Mouse (Mus musculus) lung, postnatal 0 days (tissue): ENCODE results near the gene Ube3c.

Experiments
- CTCF ChIP-seq: IDR thresholded peaks from 2 replicates; pipeline ENCODE4 v1.5.1; 2016; ENCODE audit warnings: antibody characterized with exemption, mild to moderate bottlenecking
- EP300 ChIP-seq: IDR thresholded peaks from 2 replicates; pipeline ENCODE4 v1.6.1; 2016; ENCODE audit warnings: antibody characterized with exemption, mild to moderate bottlenecking, control low read depth

GRCm38 (mm10) chr5:29708258-29708657 lies 139.2 kb downstream of the Ube3c start:
- no peak for TF ChIP-seq CTCF
- no peak for TF ChIP-seq EP300
